Mouse (Mus musculus) ovary, postnatal 14 days (tissue): ENCODE measurements around the gene Rhpn2.

Source experiments
- DNase-seq: peaks from one replicate; pipeline ENCODE4 v3.0.0; 2022; ENCODE audit warnings: low spot score

Gene Rhpn2

DNA sequence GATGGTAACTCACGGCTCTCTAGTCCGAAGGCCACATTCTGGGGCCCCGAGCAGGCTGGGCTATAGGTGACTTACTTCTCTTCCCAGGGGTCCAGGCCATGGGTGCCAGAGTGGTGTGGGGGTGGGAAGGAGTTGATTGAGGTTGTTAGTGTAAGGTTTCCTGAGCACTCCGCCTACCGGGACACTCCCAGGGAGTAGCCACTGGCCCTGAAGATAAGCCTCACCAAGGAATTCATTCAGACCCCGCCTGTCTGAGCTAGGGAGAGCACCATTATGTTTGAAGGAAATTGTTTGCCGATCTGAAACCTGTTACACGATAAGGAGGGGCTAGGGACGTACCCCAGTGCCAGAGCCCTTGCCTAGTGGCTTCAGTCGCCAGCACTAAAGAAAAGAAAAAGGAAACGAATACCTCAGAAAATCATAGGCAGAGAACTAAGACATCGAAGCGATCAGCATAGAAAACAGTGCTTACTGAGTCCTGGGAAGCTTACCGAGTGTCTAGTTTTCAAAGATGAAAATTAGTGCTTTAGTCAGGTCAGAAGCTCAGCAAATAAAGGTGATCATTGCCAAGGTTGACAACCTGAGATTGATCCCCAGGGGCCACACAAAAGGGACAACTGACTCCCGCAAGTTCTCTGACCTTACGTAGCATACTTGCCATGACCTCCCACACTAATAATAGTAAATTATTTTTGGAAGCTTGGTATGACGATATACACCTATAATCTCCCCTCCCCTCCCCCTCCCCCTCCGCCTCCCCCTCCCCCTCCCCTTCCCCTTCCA, 14.1 kb downstream of the Rhpn2 start:
- no peak for DNase-seq

DNA sequence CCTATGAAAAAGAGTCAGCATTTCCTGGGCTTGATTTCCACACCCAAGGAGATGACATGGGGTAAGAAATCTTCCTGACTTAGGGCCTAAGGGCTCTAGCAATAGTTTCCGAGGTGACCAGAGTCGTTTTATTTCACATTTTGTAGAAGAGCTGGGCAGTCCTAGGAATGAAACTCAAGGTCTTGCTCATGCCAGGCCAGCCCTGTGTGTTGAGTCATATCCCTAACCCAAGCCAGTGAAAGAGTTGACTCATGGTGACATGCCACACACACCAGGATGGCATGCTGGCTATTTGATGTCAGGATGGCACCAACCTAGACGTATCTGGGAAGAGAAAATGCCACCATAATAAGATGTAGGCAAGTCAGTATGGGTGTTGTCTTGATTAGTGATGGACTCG, 15.1 kb downstream of the Rhpn2 start:
- no peak for DNase-seq

DNA sequence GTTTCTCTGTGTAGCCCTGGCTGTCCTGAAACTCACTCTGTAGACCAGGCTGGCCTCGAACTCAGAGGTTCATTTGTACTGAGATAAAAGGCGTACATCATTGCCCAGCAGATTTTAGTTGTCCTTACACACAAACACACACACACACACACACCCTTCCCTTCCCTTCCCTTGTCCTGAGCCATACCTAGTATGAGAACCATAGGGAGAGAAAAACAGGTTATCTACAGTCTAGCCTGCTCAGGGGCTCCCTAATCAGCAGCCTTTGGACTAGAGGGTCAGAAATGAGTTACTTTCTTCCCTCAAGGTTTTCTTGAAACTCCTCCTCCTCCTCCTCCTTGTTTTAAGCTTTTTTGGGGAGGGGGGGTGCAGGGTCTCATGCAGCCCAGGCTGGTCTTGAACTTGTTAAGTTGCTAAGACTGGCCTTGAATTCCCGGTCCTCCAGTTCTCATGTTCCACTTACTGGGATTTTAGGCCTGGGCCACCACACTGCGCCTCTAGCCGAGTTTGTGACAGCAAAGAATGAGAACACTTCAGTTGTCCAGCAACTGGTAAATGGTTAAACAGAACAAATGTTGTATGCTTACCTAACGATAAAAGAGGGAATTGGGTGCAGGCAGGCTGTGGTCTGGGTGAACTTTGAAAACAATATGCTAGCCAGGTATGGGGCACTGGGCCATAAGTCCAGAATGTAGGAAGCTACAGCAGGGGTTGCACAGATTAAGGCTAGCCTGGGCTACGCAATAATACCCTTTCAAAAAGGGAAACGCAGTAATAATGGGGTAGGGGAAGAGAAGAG, 16.1 kb downstream of the Rhpn2 start:
- DNase-seq = no peak

DNA sequence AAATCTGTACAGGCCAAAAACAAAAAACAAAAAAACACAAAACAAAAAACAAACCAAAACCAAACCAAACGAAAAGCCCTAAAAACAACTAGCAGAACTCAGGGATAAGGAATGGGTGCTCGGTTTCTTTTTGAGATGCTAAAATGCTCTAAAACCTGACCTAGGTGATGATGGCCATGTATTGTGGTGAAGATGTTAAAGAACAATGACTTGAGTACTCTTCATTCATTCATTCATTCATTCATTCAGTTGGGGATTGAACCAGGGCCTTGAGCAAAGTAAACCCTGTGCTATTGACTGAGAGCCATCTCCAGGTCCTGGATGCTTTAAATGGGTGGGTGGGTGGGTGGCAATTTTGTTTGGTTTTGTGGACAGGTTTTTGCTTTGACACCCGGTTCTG, 17.2 kb downstream of the Rhpn2 start:
- no peak for DNase-seq

DNA sequence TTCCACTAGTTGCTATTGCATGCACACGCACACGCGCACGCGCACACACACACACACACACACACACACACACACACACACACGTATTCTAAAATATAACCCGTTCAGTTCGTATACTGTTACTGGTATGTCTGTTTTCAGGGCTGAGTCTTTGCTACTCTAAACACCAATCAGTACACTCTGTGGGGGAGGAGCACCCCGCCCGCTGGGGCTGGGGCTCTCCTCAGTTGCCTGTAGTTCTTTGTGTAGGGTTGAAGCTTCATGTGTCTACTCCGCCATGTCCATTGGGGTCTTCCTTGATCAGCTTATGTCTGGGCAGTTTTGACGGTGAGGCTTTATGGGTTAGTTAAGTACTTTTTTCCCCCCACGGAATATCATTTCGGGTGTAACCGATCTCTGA, 19.3 kb downstream of the Rhpn2 start:
- DNase-seq = no peak

DNA sequence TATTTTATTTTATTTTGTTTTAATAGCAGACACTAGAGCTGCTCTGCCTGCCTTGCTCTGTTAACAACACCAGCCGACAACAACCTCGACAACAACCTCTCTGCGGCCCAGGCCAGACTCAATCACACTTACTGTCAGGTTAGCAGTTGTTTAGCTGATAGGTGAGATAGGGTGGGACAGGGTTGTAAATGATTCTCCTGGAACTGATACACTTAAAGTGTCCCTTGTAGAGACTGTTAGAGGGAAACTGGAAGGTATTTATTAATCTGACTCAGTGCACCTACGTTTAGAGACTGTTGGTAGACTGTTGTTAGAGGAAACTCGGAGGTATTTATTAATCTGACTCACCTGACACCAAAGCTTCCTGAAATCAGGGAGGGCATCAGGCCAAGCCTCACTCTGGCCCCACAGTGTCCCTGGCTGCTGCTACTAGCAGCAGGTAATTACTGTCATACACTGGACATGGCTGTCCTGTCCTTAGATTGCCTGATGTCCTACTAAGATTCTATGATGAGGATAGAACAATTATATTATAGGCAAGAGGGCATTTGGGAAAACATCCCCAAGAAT, 21.4 kb downstream of the Rhpn2 start:
- DNase-seq = no peak

DNA sequence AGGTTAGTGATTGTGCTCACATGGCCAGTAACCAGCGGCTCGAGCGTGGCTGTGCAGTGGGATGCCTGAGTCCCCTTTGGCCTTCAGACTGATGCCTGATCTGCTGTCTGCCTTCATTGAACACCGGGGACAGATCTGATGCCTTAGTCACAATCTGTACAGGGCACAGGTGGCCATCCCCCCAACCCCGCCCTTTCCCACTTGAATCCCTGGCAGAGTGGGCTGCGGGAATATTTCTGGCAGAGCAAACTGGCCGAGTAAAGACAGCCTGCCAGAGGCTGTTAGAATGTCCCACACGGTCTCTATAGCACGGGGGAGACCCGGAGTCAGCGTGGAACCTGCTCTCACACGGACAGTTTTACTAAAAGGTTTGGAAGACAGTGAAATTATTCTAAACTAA, 23.7 kb downstream of the Rhpn2 start:
- DNase-seq = no peak

DNA sequence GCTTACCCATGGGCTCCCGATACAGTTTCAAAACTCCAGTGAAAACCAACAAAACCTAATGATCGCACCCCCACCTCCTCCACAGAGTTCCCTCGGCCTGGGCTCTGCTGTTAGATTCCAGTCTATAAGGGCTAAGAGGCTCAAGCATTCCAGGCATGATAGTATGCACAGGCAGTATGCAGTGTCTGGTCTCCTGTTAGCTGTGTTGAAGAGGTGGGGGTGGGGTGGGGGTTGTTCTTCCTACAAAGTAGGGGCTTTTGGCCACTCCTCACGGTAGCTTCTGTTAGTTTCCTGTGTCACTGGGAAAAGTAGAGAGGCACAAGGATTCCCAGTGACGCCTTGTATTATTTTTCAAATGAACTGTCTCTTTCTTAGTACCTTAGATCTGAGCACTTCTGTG, 28.3 kb downstream of the Rhpn2 start:
- no peak for DNase-seq

DNA sequence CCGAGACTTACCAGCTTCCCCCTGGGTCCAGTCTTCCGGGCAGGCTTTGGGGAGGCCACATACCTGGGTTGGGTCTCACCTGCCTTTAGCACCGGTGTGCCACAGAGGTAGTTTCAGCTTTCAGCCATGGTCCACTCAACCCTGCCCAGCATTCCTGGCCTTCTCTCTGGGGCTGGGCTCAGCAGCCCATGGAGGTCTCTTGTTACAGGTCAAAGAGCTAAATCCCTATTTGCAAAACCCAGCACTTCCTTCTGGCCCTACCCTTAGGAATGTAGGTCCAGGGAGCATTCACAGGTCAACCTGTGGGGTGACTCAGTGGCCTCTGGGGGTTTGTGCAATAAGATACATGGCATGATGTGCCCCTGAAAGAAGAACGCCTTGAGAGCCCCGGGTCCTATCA, 28.9 kb downstream of the Rhpn2 start:
- DNase-seq = no peak

DNA sequence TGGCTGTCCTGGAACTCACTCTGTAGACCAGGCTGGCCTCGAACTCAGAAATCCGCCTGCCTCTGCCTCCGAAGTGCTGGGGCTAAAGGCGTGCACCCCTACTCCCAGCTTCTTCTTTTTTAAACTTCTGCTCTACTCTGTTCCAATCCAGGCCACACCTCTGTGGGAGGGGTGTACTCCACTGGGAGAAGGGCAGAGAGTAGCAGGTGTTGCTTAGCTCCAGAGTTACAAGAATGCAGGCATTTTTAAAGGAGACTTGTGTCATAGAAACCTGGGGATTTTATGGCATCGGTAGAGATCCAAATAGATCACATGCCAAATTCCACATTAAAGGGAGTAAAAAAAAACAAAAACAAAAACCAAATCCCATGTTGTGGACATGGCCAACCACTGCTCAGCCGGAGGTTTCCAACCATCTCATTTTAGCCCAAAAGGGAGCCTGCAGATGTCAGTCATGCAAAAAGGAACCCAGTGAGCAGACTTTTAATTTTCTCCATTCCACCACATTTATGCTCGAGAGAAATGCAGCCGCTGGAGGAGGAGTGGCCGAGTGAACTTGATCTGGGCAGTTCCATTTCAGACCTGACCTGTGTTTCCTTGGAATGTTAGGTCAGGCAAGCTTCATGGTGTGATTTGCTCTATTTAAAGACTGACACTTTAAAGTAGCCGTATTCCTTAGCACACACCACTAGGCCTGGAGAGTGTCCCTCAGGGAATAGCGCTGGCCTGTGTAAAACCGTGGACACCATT, 31.4 kb downstream of the Rhpn2 start:
- no peak for DNase-seq

DNA sequence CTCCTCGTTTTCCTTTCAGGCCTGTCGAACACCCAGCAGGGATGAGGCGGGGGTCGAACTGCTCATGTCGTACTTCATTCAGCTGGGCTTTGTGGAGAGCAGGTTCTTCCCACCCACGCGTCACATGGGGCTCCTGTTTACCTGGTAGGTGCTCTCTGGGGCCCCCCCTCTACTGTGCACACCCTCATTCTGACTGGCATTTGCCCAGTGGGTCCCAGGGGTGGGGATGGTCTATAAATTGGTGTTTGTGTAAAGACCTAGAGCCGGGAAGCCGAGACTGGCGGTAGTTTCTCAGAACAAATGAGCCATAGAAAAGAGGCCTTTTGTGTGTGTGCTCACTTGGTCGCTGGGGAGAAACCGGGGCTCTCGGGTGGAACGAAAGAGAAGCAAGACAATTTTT, 37.1 kb downstream of the Rhpn2 start:
- no peak for DNase-seq

DNA sequence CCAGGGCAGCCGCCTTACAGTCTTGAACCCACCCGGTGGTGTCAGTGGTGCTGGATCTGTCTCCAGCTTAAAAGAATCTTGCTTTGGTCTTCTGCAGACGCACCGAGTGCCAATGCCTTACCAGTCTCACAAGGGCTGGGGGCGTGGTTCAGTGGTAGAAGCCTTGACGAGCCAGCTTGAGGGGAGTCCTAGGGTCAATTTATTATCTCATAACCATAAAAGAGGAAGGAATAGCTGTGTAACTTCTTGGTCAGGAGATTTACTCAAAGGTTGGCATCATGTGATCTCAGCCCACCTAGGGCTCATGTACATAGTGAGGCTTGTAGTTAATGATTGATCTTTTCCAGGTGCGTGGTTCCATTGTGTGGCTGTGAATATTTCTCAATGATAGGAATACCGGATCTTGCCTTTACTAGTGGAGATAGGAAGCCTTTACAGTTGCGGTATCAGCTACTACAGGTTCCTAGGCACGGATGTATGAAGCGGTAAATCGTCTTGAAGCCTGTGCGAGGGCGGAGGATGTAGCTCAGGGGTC, 38.6 kb downstream of the Rhpn2 start:
- DNase-seq = no peak

DNA sequence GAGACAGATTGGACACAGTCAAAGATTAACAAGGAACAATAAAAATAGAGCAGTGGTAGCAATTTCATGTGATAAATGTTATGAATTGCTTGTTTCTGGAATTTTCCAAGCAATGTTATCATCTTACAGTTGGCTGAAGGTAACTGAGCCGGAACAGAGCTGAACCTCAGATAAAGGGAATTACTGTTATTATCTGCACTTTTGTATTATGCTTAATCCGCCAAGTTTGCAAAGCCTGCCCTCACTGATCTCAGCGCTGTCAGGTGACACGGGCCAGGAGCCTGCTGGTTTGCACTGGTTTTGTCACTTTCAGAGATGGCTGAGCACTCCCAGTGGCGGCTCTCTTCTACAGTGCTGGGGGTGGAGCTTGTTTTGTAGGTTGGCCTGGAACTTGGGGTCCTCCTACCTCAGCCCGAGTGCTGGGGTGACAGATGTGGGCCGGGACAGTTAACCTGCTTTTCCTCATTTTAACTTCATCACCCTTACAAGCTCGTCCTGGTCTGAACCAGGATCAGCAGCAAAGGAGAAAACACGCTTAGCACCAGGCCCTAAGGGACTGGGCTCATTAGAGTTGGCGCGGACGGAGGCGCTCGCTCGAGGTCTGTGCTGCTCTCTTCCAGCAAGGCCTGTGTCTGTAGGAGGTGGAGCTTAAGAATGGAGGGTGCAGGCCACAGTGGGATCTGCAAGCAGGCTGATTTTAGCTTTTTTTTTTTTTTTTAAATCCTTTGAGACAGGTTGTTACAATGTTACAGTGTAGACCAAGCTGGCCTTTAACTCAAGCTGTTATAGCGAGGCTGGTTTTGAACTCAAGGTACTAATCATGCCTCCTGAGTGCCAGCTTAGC, 39.4 kb downstream of the Rhpn2 start:
- no peak for DNase-seq

DNA sequence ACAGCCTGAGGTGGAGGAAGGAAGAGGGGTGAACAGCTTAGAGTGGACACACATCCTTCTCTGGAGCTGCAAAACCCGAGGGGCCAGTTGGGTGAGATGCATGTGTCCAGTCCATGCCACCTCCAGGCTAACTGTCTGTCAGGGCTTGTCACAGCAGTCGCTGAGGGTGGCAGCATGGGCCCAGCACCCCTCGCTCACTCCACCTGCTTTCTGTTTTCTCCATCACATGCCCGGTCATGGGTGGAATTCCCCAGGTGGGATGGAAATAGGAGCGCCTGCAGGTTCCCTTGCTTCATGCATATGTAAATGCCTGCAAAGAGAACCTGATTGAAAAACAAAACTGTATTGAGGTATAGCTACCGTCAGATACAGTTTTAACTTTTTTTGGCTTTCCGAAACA, 40.3 kb downstream of the Rhpn2 start:
- no peak for DNase-seq

DNA sequence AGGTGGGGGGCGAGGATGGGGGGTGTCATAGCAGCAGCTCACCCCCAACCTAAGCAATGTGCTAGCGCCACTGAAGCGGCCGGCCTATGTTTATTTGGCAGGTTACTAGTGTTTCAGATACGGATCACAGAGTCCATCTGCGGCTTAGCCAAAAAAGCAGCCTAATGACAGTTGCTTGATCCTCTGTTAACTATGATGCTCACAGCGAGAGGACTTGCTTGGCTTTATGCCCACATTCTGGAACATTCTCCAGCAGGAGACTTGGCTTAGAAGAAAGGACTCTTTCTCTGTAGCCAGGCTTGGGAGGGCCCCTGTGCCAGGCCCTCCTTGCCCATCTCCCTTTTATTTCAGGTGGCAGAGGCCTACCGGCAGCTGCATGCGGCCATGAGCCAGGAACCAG, 42.7 kb downstream of the Rhpn2 start:
- no peak for DNase-seq

DNA sequence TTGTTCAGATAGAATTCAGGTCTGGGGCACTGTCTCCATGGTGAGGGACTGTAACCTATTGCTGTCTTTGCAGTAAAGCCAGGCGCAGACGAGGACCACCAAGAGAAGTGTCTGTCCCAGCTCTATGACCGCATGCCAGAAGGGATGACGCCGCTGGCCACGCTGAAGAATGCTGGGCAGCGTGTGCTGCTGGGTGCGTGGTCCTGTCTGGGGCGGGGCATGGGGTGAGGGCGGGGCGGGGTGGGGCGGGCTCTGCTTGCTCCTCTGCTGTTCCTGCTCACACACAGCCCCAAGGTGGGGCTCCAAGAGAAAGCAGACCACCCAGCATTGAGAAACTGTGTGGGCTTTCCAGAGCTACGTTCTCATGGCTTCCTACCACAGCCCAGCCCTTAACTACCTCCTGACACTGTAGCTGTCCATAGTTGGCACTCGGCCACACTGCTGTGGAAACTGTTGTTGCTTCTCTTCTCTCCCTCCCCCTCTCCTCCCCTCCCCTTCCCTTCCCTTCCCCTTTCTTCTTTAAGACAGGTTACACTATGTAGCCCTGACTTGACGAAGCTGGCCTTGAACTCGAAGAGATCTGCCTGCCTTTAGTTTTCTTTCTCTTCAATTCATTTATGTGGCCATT, 45.6 kb downstream of the Rhpn2 start:
- no peak for DNase-seq

DNA sequence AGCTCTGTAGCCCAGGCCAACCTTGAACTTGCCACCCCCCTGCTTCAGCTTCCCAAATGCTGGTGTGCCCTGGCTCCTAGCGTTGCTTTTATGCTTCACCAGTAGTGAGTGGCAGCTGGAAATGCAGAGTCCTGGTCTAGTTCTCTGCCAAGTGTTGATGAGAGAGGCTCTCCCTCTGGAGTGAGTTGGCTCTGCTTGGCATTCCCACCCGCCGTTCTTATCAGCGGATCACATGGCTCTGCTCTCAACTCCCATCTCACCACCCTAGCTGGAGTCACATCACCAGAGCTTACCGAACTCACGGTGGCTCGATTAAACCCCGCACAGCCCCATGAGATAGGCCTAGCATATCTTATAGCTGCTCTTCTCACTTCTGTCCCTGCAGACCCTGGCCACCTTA, 46.4 kb downstream of the Rhpn2 start:
- DNase-seq = no peak

DNA sequence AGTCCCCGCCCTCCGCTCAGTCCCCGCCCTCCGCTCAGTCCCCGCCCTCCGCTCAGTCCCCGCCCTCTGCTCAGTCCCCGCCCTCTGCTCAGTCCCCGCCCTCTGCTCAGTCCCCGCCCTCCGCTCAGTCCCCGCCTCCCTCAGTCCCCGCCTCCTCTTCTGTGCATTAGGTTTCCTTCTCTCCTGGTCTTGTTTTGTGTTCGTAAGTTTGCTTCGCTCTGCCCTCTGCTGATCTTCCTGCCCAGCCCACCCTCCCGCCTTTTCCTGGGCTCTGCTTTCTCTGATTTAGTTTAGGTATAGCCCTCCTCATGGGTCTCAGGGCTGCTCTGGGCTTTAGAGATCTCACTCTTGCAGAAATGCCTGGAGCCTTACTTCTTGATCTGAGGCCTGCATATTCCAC, 47.9 kb downstream of the Rhpn2 start:
- DNase-seq = no peak

DNA sequence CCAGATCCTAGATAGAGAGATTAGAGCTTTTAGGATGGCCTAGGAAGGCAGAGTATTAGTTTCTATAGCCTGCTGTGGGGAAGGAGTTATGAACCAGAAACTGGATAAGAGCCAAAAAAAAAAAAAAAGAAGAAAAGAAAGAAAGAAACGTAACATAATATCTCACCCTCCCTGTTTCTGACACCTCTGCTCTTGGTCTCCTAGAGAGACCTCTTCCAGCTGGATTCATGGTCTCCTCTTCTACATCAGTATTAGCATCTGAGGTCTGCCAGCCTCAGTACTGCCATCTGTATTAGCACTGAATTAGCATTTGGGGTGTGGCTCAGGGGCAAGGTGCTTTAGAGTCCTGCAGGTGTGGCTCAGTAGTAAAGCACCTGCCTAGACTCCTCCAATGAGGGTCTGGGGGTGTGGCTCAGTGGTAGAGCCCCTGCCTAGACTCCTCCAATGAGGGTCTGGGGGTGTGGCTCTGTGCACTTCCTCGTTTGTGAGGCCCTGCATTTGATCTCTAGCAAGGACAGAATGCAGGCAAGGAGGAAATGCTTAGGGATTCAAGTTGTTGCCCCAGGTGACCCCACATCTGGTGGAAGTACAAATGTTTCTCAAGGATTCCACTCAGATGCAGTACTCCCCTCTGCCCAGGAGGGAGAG, 48.9 kb downstream of the Rhpn2 start:
- no peak for DNase-seq

DNA sequence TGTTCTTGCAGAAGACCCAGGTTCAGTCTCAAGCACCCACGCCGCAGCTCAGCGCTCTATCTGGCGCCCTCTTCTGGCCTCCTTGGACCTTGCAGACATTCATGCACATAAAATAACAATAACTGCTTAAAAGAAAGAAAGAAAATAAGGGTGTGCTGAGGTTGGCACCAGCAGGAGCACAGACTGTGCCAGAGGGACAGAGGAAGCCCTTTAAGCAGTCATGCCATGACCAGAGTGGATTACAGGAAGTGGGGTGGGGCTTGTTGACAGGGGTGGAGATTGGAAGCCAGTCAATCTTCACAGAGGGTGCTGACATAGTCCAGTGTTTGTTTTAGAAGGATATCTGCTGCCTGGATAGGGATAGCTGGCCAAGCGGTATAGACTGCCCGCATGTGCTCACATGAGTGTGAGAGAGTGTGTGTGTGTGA, 52.6 kb downstream of the Rhpn2 start:
- DNase-seq = no peak
